Mouse (Mus musculus): ENCODE results near the gene Gm10053. TPM values are rescaled to one million over a fixed set of nuclear protein-coding genes. Genes with fewer than 3 reads are reported as not detected.

Gene Gm10053
- polyA plus RNA-seq, 1 experiment: not detected

DNA sequence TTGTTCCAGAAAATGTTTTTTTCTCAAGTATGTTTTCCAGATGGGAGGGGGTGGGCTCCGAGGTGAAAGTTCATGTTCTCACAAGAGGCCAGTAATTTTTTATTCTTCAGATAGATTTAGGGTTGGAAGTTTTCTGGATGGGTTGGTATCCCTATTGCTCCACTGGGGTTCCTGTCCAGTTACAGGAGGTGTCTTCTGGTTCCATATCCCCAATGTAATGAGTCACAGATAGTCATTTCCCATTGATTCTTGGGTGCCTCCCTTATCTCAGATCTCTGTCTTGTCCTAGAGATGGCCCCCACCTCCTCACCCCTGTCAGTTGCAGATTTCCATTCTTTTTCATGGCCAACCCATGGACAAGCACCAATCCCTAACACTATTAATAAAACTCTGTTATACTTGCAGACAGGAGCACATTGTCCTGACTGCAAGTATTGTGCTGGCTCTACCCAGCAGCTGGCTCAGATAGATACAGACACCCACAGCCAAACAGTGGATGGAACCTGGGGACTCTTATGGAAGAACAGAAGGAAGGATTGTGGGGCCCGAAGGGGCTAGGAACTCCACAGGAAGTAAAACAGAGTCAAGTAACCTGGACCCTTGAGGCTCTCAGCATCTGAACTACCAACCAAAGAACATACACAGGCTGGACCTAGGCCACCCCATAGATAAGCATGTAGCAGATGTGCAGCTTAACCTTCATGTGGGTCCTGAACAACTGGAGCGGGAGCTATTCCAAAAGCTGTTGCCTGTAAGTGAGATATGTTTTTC lies 33.1 kb downstream of the Gm10053 start:
- Histone ChIP-seq H3K4me3 (ENCODE audit: insufficient read depth, low read depth, low read length) (no peak overlapping the region), H3K4me1 (ENCODE audit: control insufficient read depth, insufficient read depth, low read length) (no peaks in the 10 kb centered on the region), H3K27ac (ENCODE audit: insufficient read depth, low read depth, low read length) (no peak overlapping the region)
- TF ChIP-seq POLR2A (IDR thresholded peaks at IDR 0.05; ENCODE audit: insufficient read depth, low read depth, low read length) (no peak), CTCF (IDR thresholded peaks at IDR 0.05; ENCODE audit: insufficient read depth, low read depth, low read length) (no peak)
- WGBS: 91% methylated on average over 3 of the region's 3 CpGs

DNA sequence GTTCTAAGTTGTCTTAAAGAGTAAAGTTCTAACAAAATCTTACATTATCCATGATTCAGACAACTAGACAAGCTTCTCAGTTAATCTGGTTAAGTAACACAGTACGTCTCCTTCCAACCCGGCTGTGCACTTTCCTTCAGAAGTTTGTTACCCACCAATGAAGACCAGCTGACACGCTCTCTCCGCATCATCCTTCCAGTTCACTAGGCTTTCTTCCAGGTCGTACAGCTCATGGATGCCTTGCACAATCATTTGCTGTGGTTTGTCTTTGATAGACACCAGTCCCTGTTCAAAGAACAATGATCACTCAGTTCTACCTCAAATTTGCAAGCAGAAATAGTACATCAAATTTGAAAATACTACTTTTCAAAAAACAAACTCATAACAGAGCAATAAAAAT lies 45.4 kb downstream of the Gm10053 start:
- H3K27ac ChIP-seq (ENCODE audit: insufficient read depth, low read depth, low read length): no peak overlapping the region
- no peak overlapping the region for H3K4me3 ChIP-seq (ENCODE audit: insufficient read depth, low read depth, low read length)
- WGBS: 91% methylated on average over 5 of the region's 5 CpGs
- no peaks in the 10 kb centered on the region for H3K4me1 ChIP-seq (ENCODE audit: control insufficient read depth, insufficient read depth, low read length)
- no peak for TF ChIP-seq CTCF (IDR thresholded peaks at IDR 0.05; ENCODE audit: insufficient read depth, low read depth, low read length)
- TF ChIP-seq POLR2A (IDR thresholded peaks at IDR 0.05; ENCODE audit: insufficient read depth, low read depth, low read length): no peak

Other genes starting within 250 kb of the Gm10053 start
- gene Tmem252, start 201.7 kb upstream of the Gm10053 start, polyA plus RNA-seq (2012; ENCODE audit: insufficient read depth, insufficient read length, low replicate concordance, missing spikeins): not detected in 2 replicates
- gene Pgm5, start 13.8 kb upstream of the Gm10053 start, polyA plus RNA-seq (2012; ENCODE audit: insufficient read depth, insufficient read length, low replicate concordance, missing spikeins): not detected in 2 replicates
- not detected in 2 replicates for gene Foxd4, start 25.5 kb downstream of the Gm10053 start, polyA plus RNA-seq (2012; ENCODE audit: insufficient read depth, insufficient read length, low replicate concordance, missing spikeins)
- not detected in 2 replicates for gene Cbwd1, start 85.9 kb downstream of the Gm10053 start, polyA plus RNA-seq (2012; ENCODE audit: insufficient read depth, insufficient read length, low replicate concordance, missing spikeins)
- gene Dock8, start 123.8 kb downstream of the Gm10053 start, polyA plus RNA-seq (2012; ENCODE audit: insufficient read depth, insufficient read length, low replicate concordance, missing spikeins): not detected in 2 replicates

Measured in olfactory bulb, adult 2 months (tissue).